ENCODE assay signal across 8 mouse cellular contexts in genomic region chr10:117147463-117148360, GRCm38 (mm10). TPM values are rescaled to one million over a fixed set of nuclear protein-coding genes. Genes with fewer than 3 reads are reported as not detected.
DNase-seq lines count a peak whose midpoint lies in the region; ATAC-seq lines count a peak whose summit lies in the region.

No protein-coding gene starts in this region.

- WGBS in heart, embryonic 13.5 days: under 1% methylated on average over 69 of the region's 72 CpGs
- under 1% methylated on average over 72 of the region's 72 CpGs for WGBS in limb, embryonic 10.5 days
- WGBS in midbrain, embryonic 13.5 days: under 1% methylated on average over 70 of the region's 72 CpGs

- no peaks in the 10 kb centered on the region for H3K36me3 ChIP-seq in heart, embryonic 13.5 days
- H3K36me3 ChIP-seq in limb, embryonic 10.5 days: no peaks in the 10 kb centered on the region
- no peaks in the 10 kb centered on the region for H3K36me3 ChIP-seq in midbrain, embryonic 13.5 days

- peak; percentile 40 for ATAC-seq in heart, embryonic 13.5 days (ENCODE audit: extremely low read depth, insufficient number of reproducible peaks, low FRiP score, low TSS enrichment)
- ATAC-seq in midbrain, embryonic 13.5 days: peak; percentile 66

- H3K4me2 ChIP-seq in heart, embryonic 13.5 days: peak overlapping the region; percentile 83
- peak overlapping the region; percentile 74 for H3K4me2 ChIP-seq in midbrain, embryonic 13.5 days (replicated peaks)

- peak overlapping the region; percentile 95 for H3K9ac ChIP-seq in heart, embryonic 13.5 days
- H3K9ac ChIP-seq in midbrain, embryonic 13.5 days (replicated peaks): peak overlapping the region; percentile 98

- peak; percentile 58 for DNase-seq in cerebellum, adult 9-11 months
- no peak for DNase-seq in cerebellum, postnatal 25 days
- DNase-seq in A20 (ENCODE audit: low read depth, low spot score): peak; percentile 65
- peak; percentile 57 for DNase-seq in limb, embryonic 10.5 days (ENCODE audit: low spot score)
- no peak for DNase-seq in urinary bladder, postnatal 10 days (ENCODE audit: low spot score)

- no peaks in the 10 kb centered on the region for H3K27me3 ChIP-seq in heart, embryonic 13.5 days (replicated peaks)
- H3K27me3 ChIP-seq in limb, embryonic 10.5 days (ENCODE audit: low read depth, poor library complexity, severe bottlenecking): 0 out of 2 replicates have a peak, but pooled peaks cover 7% of the 10 kb centered on the region
- H3K27me3 ChIP-seq in midbrain, embryonic 13.5 days: peaks cover 13% of the 10 kb centered on the region; the same call in 1 of the 2 replicates

- H3K4me1 ChIP-seq in brown adipose tissue, adult 24 weeks (ENCODE audit: control insufficient read depth, insufficient read depth, insufficient read length, low read length): peaks cover 20% of the 10 kb centered on the region
- peaks cover 77% of the 10 kb centered on the region for H3K4me1 ChIP-seq in heart, embryonic 13.5 days
- peaks cover 55% of the 10 kb centered on the region for H3K4me1 ChIP-seq in limb, embryonic 10.5 days
- peaks cover 47% of the 10 kb centered on the region for H3K4me1 ChIP-seq in midbrain, embryonic 13.5 days (replicated peaks)

- no peaks in the 10 kb centered on the region for H3K9me3 ChIP-seq in heart, embryonic 13.5 days
- no peaks in the 10 kb centered on the region for H3K9me3 ChIP-seq in limb, embryonic 10.5 days (replicated peaks)
- H3K9me3 ChIP-seq in midbrain, embryonic 13.5 days: no peaks in the 10 kb centered on the region

- peak overlapping the region; percentile 99 for H3K4me3 ChIP-seq in brown adipose tissue, adult 24 weeks (ENCODE audit: insufficient read depth, low read depth, low read length)
- peak overlapping the region; percentile 90 for H3K4me3 ChIP-seq in heart, embryonic 13.5 days
- H3K4me3 ChIP-seq in limb, embryonic 10.5 days: peak overlapping the region; percentile 99
- H3K4me3 ChIP-seq in midbrain, embryonic 13.5 days (replicated peaks): peak overlapping the region; percentile 98

- H3K27ac ChIP-seq in brown adipose tissue, adult 24 weeks (replicated peaks; ENCODE audit: low read depth, low read length): peak overlapping the region; percentile 79
- H3K27ac ChIP-seq in heart, embryonic 13.5 days (replicated peaks): peak overlapping the region; percentile 96
- peak overlapping the region; percentile 97 for H3K27ac ChIP-seq in limb, embryonic 10.5 days
- H3K27ac ChIP-seq in midbrain, embryonic 13.5 days: peak overlapping the region; percentile 91

RNA-seq across cellular contexts. Expression of gene Frs2, which starts 0.6 kb away (rescaled TPM):
- polyA plus RNA-seq in brown adipose tissue, adult 24 weeks (2012; ENCODE audit: insufficient read depth, insufficient read length, missing spikeins): 9.1 and 10.5 TPM in 2 replicates
- polyA plus RNA-seq in heart, embryonic 13.5 days (2015; fragmentation: Nextera tagmentation; extraction: Ambion mirVana): 14.7 and 16.2 TPM in 2 replicates
- polyA plus RNA-seq in limb, embryonic 10.5 days (2016; fragmentation: Nextera tagmentation; extraction: Ambion mirVana): 18.0 and 20.0 TPM in 2 replicates
- 19.0 and 22.2 TPM in 2 replicates for polyA plus RNA-seq in midbrain, embryonic 13.5 days (2015; fragmentation: Nextera tagmentation; extraction: Ambion mirVana)

Comparison
In these comparisons a context has a peak if more than half of its experiments do, and no peak if none do; other contexts are left out.
1. DNase-seq: peak in cerebellum, adult 9-11 months (single experiment), A20 (single experiment) and limb, embryonic 10.5 days (single experiment); none in cerebellum, postnatal 25 days (0 of 2) and urinary bladder, postnatal 10 days (single experiment).
2. Peak in every context shown above with its lines, with median percentiles within 50 percentile points of each other: H3K27ac ChIP-seq and H3K4me3 ChIP-seq.